Mouse (Mus musculus): Measurements from ENCODE around the gene Dlgap4. TPM values are rescaled to one million over a fixed set of nuclear protein-coding genes. Genes with fewer than 3 reads are reported as not detected.

Gene Dlgap4
- polyA plus RNA-seq (2015; fragmentation: Illumina TruSeq; extraction: RNeasy Lipid Tissue Mini Kit (QIAGEN cat#74804); ENCODE audit: insufficient read depth, low read depth, low replicate concordance) = 28.9 TPM

GRCm38 (mm10) chr2:156613541-156614257 lies at the start of gene Dlgap4:
Dlgap4 (plus strand) TSS chr2:156613705.

DNA sequence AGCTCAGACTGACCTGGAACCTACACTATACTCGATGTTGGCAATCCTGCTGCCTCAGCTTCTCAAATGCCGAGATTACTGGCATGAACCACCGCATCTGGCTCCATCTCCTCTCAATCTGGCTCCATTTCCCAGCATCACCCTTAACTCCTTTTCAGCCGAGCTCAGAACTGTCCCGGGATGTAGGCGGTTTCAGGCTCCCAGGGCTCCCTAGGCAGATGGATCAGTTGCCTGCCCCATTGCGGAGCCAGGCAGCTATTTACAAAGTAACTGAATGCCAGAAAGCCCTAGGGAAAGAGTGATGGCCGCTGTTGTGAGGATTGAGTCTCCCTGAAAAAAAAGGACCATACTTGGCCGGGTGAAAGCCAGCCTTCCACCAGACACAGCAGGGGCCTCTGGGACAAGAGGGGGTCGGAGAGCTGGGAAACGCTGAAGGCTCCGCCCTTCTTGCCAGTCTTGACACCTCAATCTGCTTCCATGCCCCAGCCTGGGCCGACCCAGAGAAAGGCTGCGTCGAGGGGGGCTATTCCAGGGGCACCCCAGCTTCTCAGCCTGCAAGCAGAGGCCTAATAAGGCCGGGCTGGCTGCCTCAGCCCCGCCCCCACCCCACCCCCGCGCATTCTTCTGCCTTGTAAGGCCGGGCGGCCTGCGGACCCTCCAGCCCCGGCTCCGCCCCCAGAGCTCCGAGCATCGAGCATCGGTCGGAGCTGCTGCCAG lies 161.4 kb downstream of the Dlgap4 start, which contains the start of gene Myl9:
TSS of gene Myl9 (plus strand) at position 683 of the 717 bp plus-strand sequence.

Other genes with a start within 250 kb of the Dlgap4 start
- gene Epb41l1, start 192.8 kb upstream of the Dlgap4 start, polyA plus RNA-seq (2015; fragmentation: Illumina TruSeq; extraction: RNeasy Lipid Tissue Mini Kit (QIAGEN cat#74804); ENCODE audit: insufficient read depth, low read depth, low replicate concordance) = 4.3 TPM
- gene Aar2, start 66.1 kb upstream of the Dlgap4 start, polyA plus RNA-seq (2015; fragmentation: Illumina TruSeq; extraction: RNeasy Lipid Tissue Mini Kit (QIAGEN cat#74804); ENCODE audit: insufficient read depth, low read depth, low replicate concordance) = 4.5 TPM
- gene Myl9, start 161.7 kb downstream of the Dlgap4 start, polyA plus RNA-seq (2015; fragmentation: Illumina TruSeq; extraction: RNeasy Lipid Tissue Mini Kit (QIAGEN cat#74804); ENCODE audit: insufficient read depth, low read depth, low replicate concordance) = 73.9 TPM
- gene Tgif2, start 226.3 kb downstream of the Dlgap4 start, polyA plus RNA-seq (2015; fragmentation: Illumina TruSeq; extraction: RNeasy Lipid Tissue Mini Kit (QIAGEN cat#74804); ENCODE audit: insufficient read depth, low read depth, low replicate concordance) = 0.79 TPM
- not detected for gene 4930518I15Rik, start 244.2 kb downstream of the Dlgap4 start, polyA plus RNA-seq (2015; fragmentation: Illumina TruSeq; extraction: RNeasy Lipid Tissue Mini Kit (QIAGEN cat#74804); ENCODE audit: insufficient read depth, low read depth, low replicate concordance)
- 23.2 TPM for gene Rab5if, start 249.4 kb downstream of the Dlgap4 start, polyA plus RNA-seq (2015; fragmentation: Illumina TruSeq; extraction: RNeasy Lipid Tissue Mini Kit (QIAGEN cat#74804); ENCODE audit: insufficient read depth, low read depth, low replicate concordance)